ENCODE assay signal across 23 mouse cellular contexts in the genomic region with DNA sequence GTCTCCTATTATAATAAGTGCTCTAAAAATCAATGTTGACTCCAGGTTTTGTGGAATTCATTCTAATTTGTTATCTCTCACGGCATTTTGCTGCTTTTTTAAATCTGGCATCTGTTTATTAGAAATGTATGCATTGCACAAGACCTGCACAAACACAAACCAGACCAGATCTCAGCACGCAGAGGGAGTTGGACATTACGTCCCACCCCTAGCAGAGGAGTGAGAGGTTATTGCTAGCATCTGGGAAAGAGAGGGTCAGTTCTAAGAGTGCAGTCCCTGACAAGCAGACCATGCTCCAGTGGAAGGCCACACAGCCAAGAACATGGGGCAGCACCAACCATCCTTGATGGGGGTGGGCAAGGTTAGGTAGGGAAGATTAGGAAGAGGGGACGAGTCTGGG.
"Had no signal": no experiment of that assay in that cellular context is flagged by ENCODE, and none has a peak within 500 bp of the region (broad histone marks: within the 10 kb centered on the region; RNA-seq: fewer than 3 reads in every experiment).

No protein-coding gene starts in this region.

- H3K4me3 ChIP-seq: gastrocnemius, adult 2 months; heart, embryonic 13.5 days; heart, embryonic 15.5 days; kidney, embryonic 15.5 days; limb, embryonic 13.5 days; limb, embryonic 15.5 days; liver, embryonic 12.5 days had no signal

- H3K9ac ChIP-seq: heart, embryonic 13.5 days; heart, embryonic 15.5 days; kidney, embryonic 15.5 days; limb, embryonic 13.5 days; limb, embryonic 15.5 days; liver, embryonic 12.5 days had no signal

- DNase-seq: gastrocnemius, adult 2 months; gastrocnemius, postnatal 10 days; gastrocnemius, postnatal 25 days; heart, adult 18-20 months; heart, postnatal 14 days; heart, postnatal 36 days; kidney, adult 11 months; kidney, adult 2 months; kidney, adult 9 months; kidney, postnatal 14 days; kidney, postnatal 36 days; layer of hippocampus, adult 9-11 months; layer of hippocampus, postnatal 36 days had no signal

- ATAC-seq: intestine, embryonic 16.5 days; liver, embryonic 12.5 days had no signal

- H3K27me3 ChIP-seq: heart, embryonic 13.5 days; heart, embryonic 15.5 days; kidney, embryonic 15.5 days; limb, embryonic 13.5 days; limb, embryonic 15.5 days; liver, embryonic 12.5 days had no signal

- H3K4me2 ChIP-seq: heart, embryonic 11.5 days; heart, embryonic 13.5 days; heart, embryonic 15.5 days; kidney, embryonic 15.5 days; limb, embryonic 13.5 days; limb, embryonic 15.5 days; liver, embryonic 12.5 days had no signal

- H3K27ac ChIP-seq: gastrocnemius, adult 2 months; heart, embryonic 13.5 days; heart, embryonic 15.5 days; hindbrain, postnatal 0 days; kidney, embryonic 15.5 days; kidney, postnatal 0 days; limb, embryonic 13.5 days; limb, embryonic 15.5 days; liver, embryonic 12.5 days had no signal

- H3K9me3 ChIP-seq: heart, embryonic 13.5 days; heart, embryonic 15.5 days; kidney, embryonic 15.5 days; limb, embryonic 13.5 days; limb, embryonic 15.5 days; liver, embryonic 12.5 days had no signal

- H3K36me3 ChIP-seq: heart, embryonic 15.5 days had no signal
